11 mouse cellular contexts compared by ENCODE assay signal in genomic region chr1:154723078-154723477, GRCm38 (mm10).
DNase-seq lines count a peak whose midpoint lies in the region; ATAC-seq and TF ChIP-seq lines count a peak whose summit lies in the region.
"Had no signal": no experiment of that assay in that cellular context is flagged by ENCODE, and none has a peak within 500 bp of the region (broad histone marks: within the 10 kb centered on the region; RNA-seq: fewer than 3 reads in every experiment).

No protein-coding gene starts in this region.

- no peak for ATAC-seq in kidney, embryonic 14.5 days (ENCODE audit: low FRiP score, low TSS enrichment)
- ATAC-seq in embryonic facial prominence, embryonic 14.5 days (ENCODE audit: low read depth) = no peak
- no peak for ATAC-seq in intestine, embryonic 15.5 days
- ATAC-seq in neural tube, embryonic 14.5 days (ENCODE audit: low read depth) = peak; percentile 49; the same call in 1 of the 2 replicates

- no peaks in the 10 kb centered on the region for H3K9me3 ChIP-seq in kidney, embryonic 14.5 days (ENCODE audit: control insufficient read depth, low read length)
- no peaks in the 10 kb centered on the region for H3K9me3 ChIP-seq in embryonic facial prominence, embryonic 14.5 days (ENCODE audit: control insufficient read depth, low read length)
- no peaks in the 10 kb centered on the region for H3K9me3 ChIP-seq in intestine, embryonic 15.5 days
- no peaks in the 10 kb centered on the region for H3K9me3 ChIP-seq in neural tube, embryonic 14.5 days (ENCODE audit: control insufficient read depth, low read length)

- no peaks in the 10 kb centered on the region for H3K4me1 ChIP-seq in kidney, embryonic 14.5 days (ENCODE audit: control insufficient read depth, insufficient read depth, low read length)
- H3K4me1 ChIP-seq in embryonic facial prominence, embryonic 14.5 days (ENCODE audit: control insufficient read depth, insufficient read depth, low read length) = peaks cover 11% of the 10 kb centered on the region; the same call in 1 of the 2 replicates
- peaks cover 6% of the 10 kb centered on the region; the same call in 1 of the 2 replicates for H3K4me1 ChIP-seq in intestine, embryonic 15.5 days (replicated peaks)
- H3K4me1 ChIP-seq in neural tube, embryonic 14.5 days (ENCODE audit: control insufficient read depth, insufficient read depth, low read length) = no peaks in the 10 kb centered on the region
- H3K4me1 ChIP-seq in thymus, adult 2 months (replicated peaks; ENCODE audit: control insufficient read depth, insufficient read depth, low read length) = no peaks in the 10 kb centered on the region

- H3K4me3 ChIP-seq in kidney, embryonic 14.5 days (ENCODE audit: low read length) = no peak overlapping the region
- no peak overlapping the region for H3K4me3 ChIP-seq in embryonic facial prominence, embryonic 14.5 days (ENCODE audit: low read depth, low read length)
- no peak overlapping the region for H3K4me3 ChIP-seq in intestine, embryonic 15.5 days (replicated peaks)
- peak overlapping the region; percentile 50 for H3K4me3 ChIP-seq in neural tube, embryonic 14.5 days (ENCODE audit: low read depth, low read length)
- H3K4me3 ChIP-seq in thymus, adult 2 months (ENCODE audit: control insufficient read depth, insufficient read depth, low read length) = no peak overlapping the region

- no peak for DNase-seq in kidney, postnatal 10 days
- DNase-seq in embryonic facial prominence, embryonic 14.5 days (ENCODE audit: low spot score) = no peak
- no peak for DNase-seq in thymus, adult 2 months
- no peak for DNase-seq in left cerebral cortex, adult 18-20 months (ENCODE audit: low spot score in 2 of 2)
- no peak for DNase-seq in thymus, postnatal 0 days (ENCODE audit: low spot score)
- DNase-seq: heart, adult 18-20 months; right cerebral cortex, adult 18-20 months; thymus, postnatal 4 days had no signal

- no peak for TF ChIP-seq CTCF in thymus, adult 2 months (IDR thresholded peaks at IDR 0.05; ENCODE audit: borderline replicate concordance, control insufficient read depth, extremely low read depth, insufficient read depth, low read length, poor library complexity)

- no peak for TF ChIP-seq POLR2A in thymus, adult 2 months (IDR thresholded peaks at IDR 0.05; ENCODE audit: control insufficient read depth, extremely low read depth, insufficient read depth, low read length, poor library complexity)

- H3K27me3 ChIP-seq in kidney, embryonic 14.5 days (ENCODE audit: control insufficient read depth, insufficient read depth, low read length) = peaks cover 56% of the 10 kb centered on the region
- peaks cover 63% of the 10 kb centered on the region for H3K27me3 ChIP-seq in embryonic facial prominence, embryonic 14.5 days (replicated peaks; ENCODE audit: control insufficient read depth, insufficient read depth, low read length)
- peaks cover 53% of the 10 kb centered on the region for H3K27me3 ChIP-seq in intestine, embryonic 15.5 days (replicated peaks)
- peaks cover 6% of the 10 kb centered on the region for H3K27me3 ChIP-seq in neural tube, embryonic 14.5 days (ENCODE audit: control insufficient read depth, insufficient read depth, low read length)
- H3K27me3 ChIP-seq in thymus, adult 2 months (ENCODE audit: control insufficient read depth, insufficient read depth, low read length) = peaks cover 10% of the 10 kb centered on the region; the same call in 1 of the 2 replicates

- no peak overlapping the region for H3K27ac ChIP-seq in kidney, embryonic 14.5 days (ENCODE audit: low read depth, low read length)
- no peak overlapping the region for H3K27ac ChIP-seq in embryonic facial prominence, embryonic 14.5 days (replicated peaks; ENCODE audit: low read depth, low read length)
- H3K27ac ChIP-seq in intestine, embryonic 15.5 days = no peak overlapping the region
- H3K27ac ChIP-seq in neural tube, embryonic 14.5 days (ENCODE audit: low read depth, low read length) = peak overlapping the region; percentile 52; the same call in 1 of the 2 replicates
- no peak overlapping the region for H3K27ac ChIP-seq in thymus, adult 2 months (ENCODE audit: control insufficient read depth, insufficient read depth, low read length)

- H3K4me2 ChIP-seq in kidney, embryonic 14.5 days (replicated peaks; ENCODE audit: low read depth, low read length) = peak overlapping the region; percentile 11; the same call in 1 of the 2 replicates
- H3K4me2 ChIP-seq in embryonic facial prominence, embryonic 14.5 days (ENCODE audit: low read depth, low read length) = peak overlapping the region; percentile 40
- peak overlapping the region; percentile 33 for H3K4me2 ChIP-seq in intestine, embryonic 15.5 days (replicated peaks)
- peak overlapping the region; percentile 89 for H3K4me2 ChIP-seq in neural tube, embryonic 14.5 days (ENCODE audit: low read depth, low read length)

- no peak overlapping the region for H3K9ac ChIP-seq in kidney, embryonic 14.5 days (ENCODE audit: low read depth, low read length)
- no peak overlapping the region for H3K9ac ChIP-seq in embryonic facial prominence, embryonic 14.5 days (ENCODE audit: low read depth, low read length)
- no peak overlapping the region for H3K9ac ChIP-seq in intestine, embryonic 15.5 days
- peak overlapping the region; percentile 50 for H3K9ac ChIP-seq in neural tube, embryonic 14.5 days (replicated peaks; ENCODE audit: low read depth, low read length)

- no peaks in the 10 kb centered on the region for H3K36me3 ChIP-seq in kidney, embryonic 14.5 days (ENCODE audit: control insufficient read depth, insufficient read depth, low read length)
- H3K36me3 ChIP-seq in embryonic facial prominence, embryonic 14.5 days (ENCODE audit: control insufficient read depth, insufficient read depth, low read length) = no peaks in the 10 kb centered on the region
- H3K36me3 ChIP-seq in intestine, embryonic 15.5 days = no peaks in the 10 kb centered on the region
- H3K36me3 ChIP-seq in neural tube, embryonic 14.5 days (ENCODE audit: control insufficient read depth, insufficient read depth, low read length) = no peaks in the 10 kb centered on the region
- H3K36me3 ChIP-seq in thymus, adult 2 months (ENCODE audit: control insufficient read depth, insufficient read depth, low read length) = no peaks in the 10 kb centered on the region

- 50% methylated on average over 6 of the region's 6 CpGs for WGBS in kidney, embryonic 14.5 days
- 34% methylated on average over 6 of the region's 6 CpGs for WGBS in embryonic facial prominence, embryonic 14.5 days
- WGBS in intestine, embryonic 15.5 days = 39% methylated on average over 6 of the region's 6 CpGs
- 28% methylated on average over 6 of the region's 6 CpGs for WGBS in neural tube, embryonic 14.5 days
- WGBS in thymus, adult 2 months = 36% methylated on average over 6 of the region's 6 CpGs

Comparison
In these comparisons a context has a peak if more than half of its experiments do, and no peak if none do; other contexts are left out.
1. H3K4me2 ChIP-seq: peak in every context shown above with its lines; median percentile 89 in neural tube, embryonic 14.5 days; 40 in embryonic facial prominence, embryonic 14.5 days; 33 in intestine, embryonic 15.5 days; 11 in kidney, embryonic 14.5 days.